Mouse (Mus musculus) hindbrain, embryonic 15.5 days (tissue): ENCODE results near the gene Rpl18. TPM values are rescaled to one million over a fixed set of nuclear protein-coding genes. Genes with fewer than 3 reads are reported as not detected.

Source experiments
- ATAC-seq: fragments of 200-750 bp; cut with Nextera tagmentation; 2 replicates; pipeline ENCODE4 v1.8.0; 2017; ENCODE audit warnings: low read depth, moderate number of reproducible peaks, moderate TSS enrichment; ENCODE audit not compliant: low FRiP score
- H3K27ac ChIP-seq: fragments of 300-500 bp; sonication (generic); replicated peaks from 2 replicates; pipeline ENCODE4 v1.5.1; 2015; ENCODE audit warnings: mild to moderate bottlenecking, inconsistent platforms
- H3K27me3 ChIP-seq: fragments of 300-500 bp; sonication (generic); 2 replicates; pipeline ENCODE4 v1.6.1; 2015; ENCODE audit warnings: control low read depth, inconsistent platforms
- H3K36me3 ChIP-seq: fragments of 300-500 bp; sonication (generic); 2 replicates; pipeline ENCODE4 v1.6.1; 2015; ENCODE audit warnings: control low read depth, inconsistent platforms
- H3K4me1 ChIP-seq: fragments of 300-500 bp; sonication (generic); replicated peaks from 2 replicates; pipeline ENCODE4 v1.6.1; 2015; ENCODE audit warnings: control low read depth, inconsistent platforms
- H3K4me2 ChIP-seq: fragments of 300-500 bp; sonication (generic); 2 replicates; pipeline ENCODE4 v1.6.1; 2015; ENCODE audit warnings: moderate library complexity, mild to moderate bottlenecking, inconsistent platforms
- H3K4me3 ChIP-seq: fragments of 300-500 bp; sonication (generic); 2 replicates; pipeline ENCODE4 v1.5.1; 2015; ENCODE audit warnings: mild to moderate bottlenecking, inconsistent platforms
- H3K9ac ChIP-seq: fragments of 300-500 bp; sonication (generic); 2 replicates; pipeline ENCODE4 v1.6.1; 2015; ENCODE audit warnings: inconsistent platforms
- H3K9me3 ChIP-seq: fragments of 300-500 bp; sonication (generic); 2 replicates; pipeline ENCODE4 v1.6.1; 2016; ENCODE audit warnings: control low read depth, inconsistent platforms
- WGBS: fragments of 180-500 bp; shearing (Covaris S2); methylation state at CpG from one replicate; pipeline ENCODE4 v1.1.7; 2015; 5-methylcytosine and 5-hydroxymethylcytosine counted together
- polyA plus RNA-seq: library from polyadenylated mRNA; unstranded; fragments of >200 nt; fragmentation: Nextera tagmentation; extraction: Ambion mirVana; gene quantifications from 2 replicates; pipeline ENCODE4 v1.2.1, GENCODE M21; 2015

Gene Rpl18
- polyA plus RNA-seq, 1 experiment from 2014 or later, result 528 TPM

DNA sequence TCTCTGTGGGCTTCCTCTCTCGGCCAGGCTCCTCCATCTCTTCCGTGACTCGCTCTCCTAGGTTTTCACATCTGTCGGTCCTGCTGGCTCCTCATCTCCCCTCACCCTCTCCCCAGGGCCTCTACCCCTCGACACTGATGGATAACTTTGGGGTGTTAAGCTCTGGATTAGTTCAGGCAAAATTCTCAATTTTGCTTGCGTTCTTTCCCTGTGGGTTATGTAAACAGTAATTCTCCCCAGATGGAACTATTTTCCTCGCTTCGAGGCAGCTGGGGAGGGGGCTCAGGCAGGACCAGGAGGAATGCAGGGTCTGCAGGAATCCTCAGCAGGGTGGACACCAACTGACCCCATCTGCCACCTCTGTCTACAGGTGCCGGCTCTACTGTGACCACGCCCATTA, 29.4 kb upstream of the Rpl18 start:
- 54% methylated on average over 10 of the region's 10 CpGs for WGBS
- H3K4me2 ChIP-seq, result no peak overlapping the region
- no peaks in the 10 kb centered on the region for H3K27me3 ChIP-seq
- H3K27ac ChIP-seq, result no peak overlapping the region
- H3K9ac ChIP-seq, result no peak overlapping the region
- no peak for ATAC-seq
- peaks cover 8% of the 10 kb centered on the region; the same call in 1 of the 2 replicates for H3K4me1 ChIP-seq
- no peak overlapping the region for H3K4me3 ChIP-seq
- H3K36me3 ChIP-seq, result no peaks in the 10 kb centered on the region
- no peaks in the 10 kb centered on the region for H3K9me3 ChIP-seq

DNA sequence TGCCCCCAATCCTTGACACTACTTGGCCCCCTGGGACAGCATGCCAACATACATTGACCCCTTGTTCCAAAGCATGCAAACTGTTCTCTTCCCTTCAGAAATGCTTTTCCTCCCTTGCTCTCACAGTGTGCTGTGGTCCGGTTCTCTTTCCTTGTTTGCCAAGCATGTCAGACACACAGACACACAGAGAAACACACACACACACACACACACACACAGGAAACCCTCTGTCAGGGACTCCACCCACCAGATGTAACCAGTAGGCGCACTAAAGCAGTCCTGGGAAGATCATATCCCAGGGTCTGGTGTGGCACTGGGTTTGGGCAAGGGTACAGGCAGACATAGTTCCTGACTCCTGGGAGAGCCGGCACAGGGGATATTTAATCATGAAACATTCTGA, 28.4 kb upstream of the Rpl18 start:
- Histone ChIP-seq H3K27ac (no peak overlapping the region), H3K4me3 (no peak overlapping the region), H3K9me3 (no peaks in the 10 kb centered on the region), H3K27me3 (no peaks in the 10 kb centered on the region), H3K9ac (no peak overlapping the region), H3K4me2 (no peak overlapping the region), H3K4me1 (peaks cover 8% of the 10 kb centered on the region; the same call in 1 of the 2 replicates), H3K36me3 (no peaks in the 10 kb centered on the region)
- ATAC-seq, result no peak
- 67% methylated on average over 3 of the region's 3 CpGs for WGBS

DNA sequence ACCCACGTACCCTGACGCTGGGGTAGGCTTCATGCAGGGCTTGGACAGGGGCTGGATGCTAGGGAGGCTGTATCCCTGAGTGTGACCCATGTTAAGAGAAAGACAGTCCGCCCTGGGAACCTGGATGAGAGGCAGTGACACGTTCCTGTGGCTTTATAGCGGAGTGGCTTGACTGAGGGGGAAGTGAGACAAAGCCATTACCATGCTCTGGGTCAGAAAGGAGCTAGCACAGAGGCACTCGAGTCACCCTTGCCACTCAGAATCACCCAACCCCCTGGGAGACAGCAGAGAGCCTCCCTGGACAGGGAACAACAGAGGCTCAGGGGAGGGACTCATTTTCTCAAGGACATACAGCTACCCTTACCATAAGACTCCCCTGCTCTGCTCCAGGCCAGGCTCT, 26.2 kb upstream of the Rpl18 start:
- Histone ChIP-seq H3K27me3 (no peaks in the 10 kb centered on the region), H3K4me3 (no peak overlapping the region), H3K9me3 (no peaks in the 10 kb centered on the region), H3K4me1 (peaks cover 5% of the 10 kb centered on the region; the same call in 1 of the 2 replicates), H3K27ac (no peak overlapping the region), H3K4me2 (no peak overlapping the region), H3K36me3 (no peaks in the 10 kb centered on the region), H3K9ac (no peak overlapping the region)
- 67% methylated on average over 6 of the region's 6 CpGs for WGBS
- no peak for ATAC-seq

DNA sequence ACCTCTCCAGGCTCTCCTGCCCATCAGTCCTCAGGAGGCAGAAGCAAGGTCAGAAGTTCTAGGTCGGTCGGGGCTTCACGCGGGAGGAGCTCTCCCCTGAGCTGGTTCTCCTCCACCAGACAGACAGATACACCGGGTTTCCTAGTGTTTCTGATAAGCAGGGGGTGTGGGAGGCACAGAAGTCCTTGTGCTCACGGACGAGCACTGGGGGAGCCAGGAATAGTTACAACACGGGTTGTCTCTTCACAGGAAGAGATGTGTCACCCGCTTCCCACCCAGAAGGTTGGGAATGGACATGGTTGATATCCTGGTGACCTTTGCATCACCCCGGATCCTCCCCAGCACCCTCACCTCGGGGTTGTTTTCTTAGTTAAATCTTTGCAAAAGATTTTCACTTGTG, 25.5 kb upstream of the Rpl18 start:
- Histone ChIP-seq H3K4me3 (no peak overlapping the region), H3K9me3 (no peaks in the 10 kb centered on the region), H3K36me3 (no peaks in the 10 kb centered on the region), H3K4me1 (peaks cover 5% of the 10 kb centered on the region; the same call in 1 of the 2 replicates), H3K27me3 (no peaks in the 10 kb centered on the region), H3K27ac (no peak overlapping the region), H3K9ac (no peak overlapping the region), H3K4me2 (no peak overlapping the region)
- ATAC-seq, result no peak
- 82% methylated on average over 11 of the region's 11 CpGs for WGBS

DNA sequence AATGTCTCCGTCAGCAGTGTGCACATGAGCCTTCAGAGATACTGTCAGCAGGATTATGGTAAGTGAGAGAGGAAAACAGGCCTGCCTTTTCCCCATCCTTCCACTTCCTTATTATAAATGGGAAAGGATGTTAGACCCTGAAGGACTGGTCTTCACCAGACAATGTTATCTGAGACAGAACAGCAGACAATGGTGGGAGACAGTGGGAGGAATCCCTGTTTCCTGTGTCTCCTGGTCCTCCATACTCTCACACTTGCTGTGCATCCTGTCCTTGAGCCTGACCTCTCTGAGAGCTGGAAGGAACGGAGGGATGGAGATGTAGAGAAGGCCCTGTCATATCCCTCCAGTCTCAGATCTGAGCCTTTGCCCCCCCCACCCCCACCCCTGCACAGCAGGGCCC, 22.9 kb upstream of the Rpl18 start:
- Histone ChIP-seq H3K9ac (no peak overlapping the region), H3K27ac (no peak overlapping the region), H3K4me1 (no peaks in the 10 kb centered on the region), H3K4me2 (no peak overlapping the region), H3K9me3 (no peaks in the 10 kb centered on the region), H3K4me3 (no peak overlapping the region), H3K36me3 (no peaks in the 10 kb centered on the region), H3K27me3 (no peaks in the 10 kb centered on the region)
- 83% methylated on average over 2 of the region's 2 CpGs for WGBS
- no peak for ATAC-seq

DNA sequence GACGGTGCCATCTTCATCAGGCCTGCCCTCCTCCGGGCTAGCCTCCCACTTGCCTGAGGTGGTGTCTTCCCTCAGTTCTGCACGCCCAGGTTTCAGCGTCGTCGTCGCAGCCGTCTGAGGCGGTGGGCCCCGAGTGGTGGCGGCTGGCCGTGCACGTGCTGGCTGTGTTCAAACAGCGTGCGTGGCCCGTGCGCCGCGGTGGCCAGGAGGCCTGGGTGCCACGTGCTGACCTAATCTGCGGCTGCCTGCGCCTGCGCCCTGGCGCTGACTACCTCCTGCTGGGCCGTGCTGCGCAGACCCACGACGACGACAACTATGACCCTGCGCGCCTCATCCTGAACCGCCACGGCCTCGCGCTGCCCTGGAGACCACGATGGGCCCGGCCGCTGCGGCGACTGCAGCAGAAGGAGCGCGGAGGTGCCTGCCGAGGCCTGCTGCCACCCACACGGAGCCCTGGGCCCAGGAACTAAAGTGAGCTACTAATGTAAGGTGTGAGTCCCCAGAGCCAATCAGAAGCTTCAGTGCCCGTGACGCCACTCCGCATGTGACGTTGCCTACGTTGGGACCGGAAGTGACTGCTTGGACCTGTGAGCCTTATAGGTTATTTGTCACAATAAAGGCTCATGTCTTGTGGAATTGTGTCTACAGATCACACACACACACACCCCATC, 21.2 kb upstream of the Rpl18 start, which contains the start of gene Sec1:
TSS of gene Sec1 (minus strand) at position 482 of the 671 bp plus-strand sequence.
- no peaks in the 10 kb centered on the region for H3K36me3 ChIP-seq
- H3K4me3 ChIP-seq, result no peak within 1 kb of the TSS
- H3K9me3 ChIP-seq, result no peaks in the 10 kb centered on the region
- WGBS, result 89% methylated on average over 50 of the region's 50 CpGs
- no peaks in the 10 kb centered on the region for H3K27me3 ChIP-seq
- H3K9ac ChIP-seq, result no peak within 1 kb of the TSS
- H3K4me1 ChIP-seq, result peaks cover under 1% of the 10 kb centered on the region; the same call in 1 of the 2 replicates
- H3K27ac ChIP-seq, result no peak within 1 kb of the TSS
- ATAC-seq, result no peak
- no peak within 1 kb of the TSS for H3K4me2 ChIP-seq

DNA sequence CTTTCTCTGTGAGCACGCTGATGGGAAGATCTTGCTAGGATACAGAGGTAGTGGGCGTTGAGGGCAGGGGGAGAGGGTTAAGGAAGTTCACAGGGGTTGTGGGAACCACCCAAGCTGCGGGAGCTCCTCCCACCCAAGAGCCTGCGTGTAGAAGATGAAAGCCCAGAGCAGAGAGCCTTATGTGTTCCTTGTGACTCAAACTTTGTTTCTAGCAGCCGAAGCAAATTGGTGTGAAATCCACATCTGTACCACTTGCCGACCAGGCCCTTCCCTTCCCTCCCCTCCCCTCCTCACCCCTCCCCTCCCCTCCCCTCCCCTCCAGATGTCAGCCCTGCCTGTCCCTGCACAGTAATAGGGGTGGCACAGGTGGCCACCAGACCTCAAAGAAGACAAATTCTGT, 20.2 kb upstream of the Rpl18 start:
- H3K4me3 ChIP-seq, result no peak overlapping the region
- no peak for ATAC-seq
- H3K4me2 ChIP-seq, result no peak overlapping the region
- no peak overlapping the region for H3K9ac ChIP-seq
- peaks cover 10% of the 10 kb centered on the region for H3K4me1 ChIP-seq
- WGBS, result 17% methylated on average over 6 of the region's 6 CpGs
- no peaks in the 10 kb centered on the region for H3K9me3 ChIP-seq
- no peaks in the 10 kb centered on the region for H3K27me3 ChIP-seq
- H3K36me3 ChIP-seq, result no peaks in the 10 kb centered on the region
- no peak overlapping the region for H3K27ac ChIP-seq

DNA sequence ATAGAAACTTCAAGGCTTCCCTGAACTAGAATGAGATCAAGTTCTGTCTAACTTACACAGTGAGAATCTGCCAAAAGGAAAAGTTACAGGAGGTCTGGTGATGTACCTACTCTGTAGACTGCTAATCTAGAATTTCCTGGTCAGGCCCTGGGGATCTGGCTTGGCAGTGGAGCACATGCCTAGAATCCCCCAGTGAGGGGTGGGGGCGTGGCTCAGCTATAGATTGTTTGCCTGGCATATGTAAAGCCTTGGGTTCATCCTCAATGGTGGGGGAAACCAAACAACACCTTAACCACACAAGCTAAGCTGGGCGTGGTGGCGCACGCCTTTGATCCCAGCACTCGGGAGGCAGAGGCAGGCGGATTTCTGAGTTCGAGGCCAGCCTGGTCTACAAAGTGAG, 17.4 kb upstream of the Rpl18 start:
- H3K36me3 ChIP-seq, result no peaks in the 10 kb centered on the region
- no peak overlapping the region for H3K9ac ChIP-seq
- H3K4me1 ChIP-seq, result peaks cover 32% of the 10 kb centered on the region
- WGBS, result 80% methylated on average over 7 of the region's 7 CpGs
- no peaks in the 10 kb centered on the region for H3K9me3 ChIP-seq
- H3K4me3 ChIP-seq, result no peak overlapping the region
- H3K4me2 ChIP-seq, result no peak overlapping the region
- no peak for ATAC-seq
- H3K27ac ChIP-seq, result no peak overlapping the region
- no peaks in the 10 kb centered on the region for H3K27me3 ChIP-seq

DNA sequence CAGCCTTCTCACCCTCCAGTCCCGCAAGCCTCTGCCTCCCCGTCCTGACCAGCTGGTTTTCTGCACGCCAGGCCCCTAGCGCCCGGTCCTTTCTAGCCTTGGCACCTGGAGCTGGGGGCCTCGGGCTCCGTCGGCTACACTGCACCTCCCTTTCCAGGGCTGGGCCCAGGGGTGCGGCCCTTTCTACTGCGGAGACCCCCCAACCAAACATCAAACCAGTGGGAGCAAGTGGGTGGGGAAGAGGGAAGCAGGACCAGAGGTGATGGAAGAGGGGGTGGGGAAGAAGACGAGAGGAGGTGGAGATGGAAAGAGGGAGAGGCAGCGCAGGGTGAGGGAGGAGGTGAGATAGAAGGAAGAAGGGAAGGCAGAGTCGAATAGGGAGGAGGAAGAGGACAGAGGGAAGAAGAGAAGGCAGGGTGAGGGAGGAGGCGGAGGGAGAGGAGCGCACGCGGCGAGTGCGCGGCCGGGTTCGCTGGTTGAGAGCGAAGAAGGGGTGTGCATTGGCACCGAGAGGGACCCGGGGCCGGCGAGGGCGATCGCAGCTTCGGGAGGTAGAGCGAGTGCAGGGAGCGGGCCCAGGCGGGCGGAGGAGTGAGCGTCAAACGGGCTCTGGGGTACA, 15.6 kb upstream of the Rpl18 start, which contains the start of gene Car11:
TSS of gene Car11 (plus strand) at position 321 of the 619 bp plus-strand sequence.
- H3K27ac ChIP-seq, result peak within 1 kb of the TSS; percentile 88
- H3K27me3 ChIP-seq, result no peaks in the 10 kb centered on the region
- under 1% methylated on average over 33 of the region's 36 CpGs for WGBS
- H3K9ac ChIP-seq, result peak within 1 kb of the TSS; percentile 74
- no peaks in the 10 kb centered on the region for H3K9me3 ChIP-seq
- H3K4me1 ChIP-seq, result peaks cover 48% of the 10 kb centered on the region
- peak within 1 kb of the TSS; percentile 95 for H3K4me2 ChIP-seq
- ATAC-seq, result no peak
- peak within 1 kb of the TSS; percentile 53 for H3K4me3 ChIP-seq
- no peaks in the 10 kb centered on the region for H3K36me3 ChIP-seq

DNA sequence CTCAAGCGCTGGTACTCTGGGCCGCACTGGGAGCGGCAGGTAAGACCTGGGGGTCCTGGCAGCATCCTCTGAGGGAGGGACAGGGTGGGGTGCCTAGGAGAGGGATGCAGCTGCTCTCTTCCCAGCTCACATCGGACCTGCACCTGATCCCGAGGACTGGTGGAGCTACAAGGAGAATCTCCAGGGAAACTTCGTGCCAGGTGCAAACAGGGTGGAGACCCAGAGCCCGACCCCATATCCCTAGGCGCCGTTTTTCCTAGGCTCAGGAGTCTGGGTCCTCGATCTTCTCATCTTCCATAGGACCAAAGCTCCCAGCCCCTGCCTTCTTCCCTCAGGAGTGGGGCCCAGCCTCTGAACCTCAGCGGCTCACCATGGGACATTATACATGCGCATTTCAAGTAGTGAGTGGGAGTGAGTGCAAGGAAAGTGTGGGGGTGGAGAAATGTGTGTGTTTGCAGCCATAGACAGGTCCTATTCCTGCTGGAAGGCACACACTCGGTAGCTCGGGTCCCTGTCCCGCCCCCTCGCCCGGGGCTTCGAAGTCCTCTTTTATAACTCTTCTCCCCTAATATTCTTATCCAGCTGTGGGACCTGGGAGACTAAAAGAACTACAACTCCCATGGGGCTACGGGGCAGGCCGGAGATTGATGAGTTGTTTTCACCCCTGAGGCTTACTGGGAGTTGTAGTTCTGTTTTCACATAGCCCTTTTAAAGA, 14.8 kb upstream of the Rpl18 start:
- Histone ChIP-seq H3K9ac (peak overlapping the region; percentile 74), H3K9me3 (no peaks in the 10 kb centered on the region), H3K27ac (peak overlapping the region; percentile 88), H3K4me2 (peak overlapping the region; percentile 95), H3K4me1 (peaks cover 52% of the 10 kb centered on the region), H3K36me3 (no peaks in the 10 kb centered on the region), H3K27me3 (no peaks in the 10 kb centered on the region), H3K4me3 (peak overlapping the region; percentile 53)
- ATAC-seq, result no peak
- WGBS, result under 1% methylated on average over 19 of the region's 20 CpGs

DNA sequence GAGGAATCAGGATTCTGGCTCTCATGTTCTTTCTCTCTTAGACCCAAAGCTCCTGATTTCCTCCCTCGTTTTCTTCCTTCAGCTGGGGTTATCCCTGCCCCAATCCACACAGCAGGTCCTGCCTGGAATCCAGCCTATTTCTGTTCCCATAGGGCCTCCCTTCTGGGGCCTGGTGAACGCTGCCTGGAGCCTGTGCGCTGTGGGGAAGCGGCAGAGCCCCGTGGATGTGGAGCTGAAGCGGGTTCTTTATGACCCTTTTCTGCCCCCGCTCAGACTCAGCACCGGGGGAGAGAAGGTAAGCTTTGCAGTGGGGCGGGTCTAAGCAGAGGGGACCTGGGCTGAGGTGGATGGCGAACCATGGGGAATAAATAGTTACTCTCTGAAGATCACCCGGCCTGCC, 14.2 kb upstream of the Rpl18 start:
- WGBS, result 28% methylated on average over 11 of the region's 11 CpGs
- peaks cover 58% of the 10 kb centered on the region for H3K4me1 ChIP-seq
- ATAC-seq, result no peak
- H3K36me3 ChIP-seq, result no peaks in the 10 kb centered on the region
- H3K27me3 ChIP-seq, result no peaks in the 10 kb centered on the region
- H3K9me3 ChIP-seq, result no peaks in the 10 kb centered on the region
- peak overlapping the region; percentile 45 for H3K9ac ChIP-seq
- peak overlapping the region; percentile 95 for H3K4me2 ChIP-seq
- peak overlapping the region; percentile 88 for H3K27ac ChIP-seq
- H3K4me3 ChIP-seq, result peak overlapping the region; percentile 53

DNA sequence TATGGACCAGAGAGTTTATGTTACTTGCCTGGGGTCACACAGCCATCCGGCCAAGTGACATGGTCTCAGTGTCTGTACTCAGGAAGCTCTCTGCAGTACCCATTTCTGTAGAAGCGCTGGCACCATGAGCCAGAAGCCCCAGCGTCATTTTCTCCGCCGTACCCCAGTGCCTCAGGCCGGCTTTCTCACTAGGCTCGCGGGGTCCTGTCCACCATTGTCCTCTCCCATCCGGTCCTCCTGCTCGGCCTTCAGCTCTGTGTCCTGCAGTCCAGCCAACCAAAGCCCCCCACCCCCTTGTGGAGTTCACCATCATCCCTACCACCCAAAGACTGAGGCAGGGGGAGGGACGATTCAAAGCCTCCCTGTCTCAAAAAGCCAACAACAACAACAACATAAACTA, 13.7 kb upstream of the Rpl18 start:
- peaks cover 63% of the 10 kb centered on the region for H3K4me1 ChIP-seq
- no peak overlapping the region for H3K9ac ChIP-seq
- H3K4me2 ChIP-seq, result peak overlapping the region; percentile 95
- H3K27ac ChIP-seq, result no peak overlapping the region
- no peaks in the 10 kb centered on the region for H3K9me3 ChIP-seq
- ATAC-seq, result no peak
- no peaks in the 10 kb centered on the region for H3K36me3 ChIP-seq
- whole genome bisulfite sequencing, result 88% methylated on average over 11 of the region's 11 CpGs
- no peaks in the 10 kb centered on the region for H3K27me3 ChIP-seq
- H3K4me3 ChIP-seq, result peak overlapping the region; percentile 53; the same call in 1 of the 2 replicates
